Mouse (Mus musculus): Measurements from ENCODE around the gene Serpinb9c. TPM values are rescaled to one million over a fixed set of nuclear protein-coding genes. Genes with fewer than 3 reads are reported as not detected.
A peak's percentile ranks its signal among the peaks of the same experiment; 100 is the strongest.
"Not testable (repeated sequence)": the region's sequence is repeated elsewhere in the genome, so short reads cannot be mapped to it uniquely, and the experiment has no call there.

The Serpinb9c gene
- total RNA-seq (2021): not detected
- long read RNA-seq, experiment 1: 0 reads
- long read RNA-seq, experiment 2: 0 reads

GRCm38 (mm10) chr13:33159642-33160041 lies at the start of gene Serpinb9c:
TSS of gene Serpinb9c (minus strand) at chr13:33159742.
- DNase-seq (ENCODE audit: low spot score in 2 of 2): no peak

GRCm38 (mm10) chr13:33199740-33200139 lies 40.2 kb upstream of the Serpinb9c start:
- DNase-seq (ENCODE audit: low spot score in 2 of 2): peak in 1 of 2 experiments; percentile 8

- DNase-seq (ENCODE audit: low spot score in 2 of 2): no peak
Measured at GRCm38 (mm10) chr13:33192659-33193058, 33.1 kb upstream of the Serpinb9c start, which contains the start of gene Serpinb9d. TSS of gene Serpinb9d (plus strand) at chr13:33192959.

- DNase-seq (ENCODE audit: low spot score in 2 of 2): not testable (repeated sequence)
Measured at GRCm38 (mm10) chr13:33190486-33190885, 30.9 kb upstream of the Serpinb9c start.

- no peak for DNase-seq (ENCODE audit: low spot score in 2 of 2)
Measured at GRCm38 (mm10) chr13:33141435-33141834, 18.1 kb downstream of the Serpinb9c start.

- peak; percentile 6 to 11 for DNase-seq (ENCODE audit: low spot score in 2 of 2)
Measured at GRCm38 (mm10) chr13:33137717-33138116, 21.8 kb downstream of the Serpinb9c start.

GRCm38 (mm10) chr13:33113054-33113453 lies 46.5 kb downstream of the Serpinb9c start:
- DNase-seq (ENCODE audit: low spot score in 2 of 2): no peak

- no peak for DNase-seq (ENCODE audit: low spot score in 2 of 2)
Measured at GRCm38 (mm10) chr13:33105626-33106025, 53.9 kb downstream of the Serpinb9c start.

Other genes starting within 250 kb of the Serpinb9c start
- gene Serpinb6b, start 194.5 kb downstream of the Serpinb9c start, total RNA-seq (2021): 1 to 10 TPM in 1 of 2 experiments, under 1 TPM in 1; 0.89 to 1.5 TPM
- gene Serpinb9, start 156.5 kb downstream of the Serpinb9c start, total RNA-seq (2021): 1 to 10 TPM; 5.7 to 7.0 TPM
- gene Serpinb9b, start 132.3 kb downstream of the Serpinb9c start, total RNA-seq (2021): not detected
- 1 to 10 TPM; 1.2 to 1.9 TPM for gene Serpinb1b, start 81.2 kb downstream of the Serpinb9c start, total RNA-seq (2021)
- gene Serpinb9d, start 33.2 kb upstream of the Serpinb9c start, total RNA-seq (2021): not detected
- gene Serpinb9e, start 89.9 kb upstream of the Serpinb9c start, total RNA-seq (2021): not detected
- gene Serpinb9f, start 164.3 kb upstream of the Serpinb9c start, total RNA-seq (2021): not detected
- not detected for gene Gm11397, start 236.0 kb upstream of the Serpinb9c start, total RNA-seq (2021)